Mouse (Mus musculus): ENCODE results near the gene Gdpd1.

Gene Gdpd1

DNA sequence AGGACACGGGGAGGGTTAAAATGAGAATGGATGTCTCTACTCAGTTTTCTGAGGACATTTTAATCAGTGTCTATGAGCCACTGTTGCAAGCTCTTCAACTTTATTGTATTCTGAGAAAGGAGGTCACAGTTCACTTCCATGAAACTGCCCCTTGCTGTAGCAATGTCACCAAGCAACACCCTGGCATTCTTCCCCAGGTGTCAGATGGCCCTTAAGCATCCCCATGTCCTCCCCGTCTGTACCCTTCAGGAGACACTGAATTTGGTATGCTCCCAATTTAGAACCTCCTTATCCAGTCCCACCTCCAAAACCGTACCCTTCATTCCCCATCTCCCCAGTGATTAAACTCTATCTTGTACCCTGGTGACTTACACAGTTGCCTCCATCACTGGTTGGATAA lies 88.9 kb downstream of the Gdpd1 start:
- DNase-seq: no peak

Data from right cerebral cortex, postnatal 14 days (tissue).